Mouse (Mus musculus) lung, adult 2 months (tissue): ENCODE results near the gene Plet1.

Experiments used
- CTCF ChIP-seq: fragments of 200-500 bp; IDR thresholded peaks from 2 replicates; pipeline ENCODE4 v1.5.1; 2011; ENCODE audit warnings: mild to moderate bottlenecking, low read length, control low read depth; ENCODE audit not compliant: insufficient read depth
- POLR2A ChIP-seq: fragments of 200-500 bp; IDR thresholded peaks from 2 replicates; pipeline ENCODE4 v1.6.1; 2011; ENCODE audit warnings: low read depth, mild to moderate bottlenecking, control low read depth, low read length, borderline replicate concordance; ENCODE audit errors: extremely low read depth

DNA sequence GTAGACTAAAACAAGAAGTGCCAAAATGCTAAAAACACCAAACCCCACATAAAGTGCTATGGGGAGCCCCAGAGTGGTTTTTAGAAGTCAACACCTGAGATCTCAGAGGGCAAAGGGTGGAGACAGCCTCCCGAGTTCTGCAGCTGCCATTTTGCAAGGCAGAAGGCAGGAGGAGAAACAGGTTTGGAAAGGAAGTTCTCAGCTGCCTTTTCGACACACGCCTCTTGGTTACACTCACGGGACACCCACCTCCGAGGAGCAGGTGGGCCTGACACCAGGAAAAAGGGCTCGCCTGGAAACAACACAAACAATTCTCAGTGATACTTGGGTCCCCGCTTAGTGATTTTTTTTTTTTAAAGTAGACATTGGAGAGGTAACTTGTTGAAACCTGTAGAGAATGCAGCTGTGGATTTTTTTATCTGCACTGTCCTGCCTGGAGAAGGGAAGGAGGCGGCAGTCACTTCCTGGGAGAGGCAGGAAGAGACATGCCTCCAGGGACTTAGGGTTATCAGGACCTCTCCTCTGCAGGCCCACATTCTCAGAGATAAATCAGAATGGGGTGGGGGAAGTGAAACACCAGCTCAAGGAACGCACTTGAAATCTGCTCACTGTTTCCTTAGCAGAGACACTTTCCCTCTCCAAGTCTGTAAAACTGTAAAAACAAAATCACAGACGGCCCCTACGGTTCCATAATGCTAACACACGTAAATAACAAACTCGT is 23.0 kb upstream of the Plet1 start:
- TF ChIP-seq CTCF (no peak), POLR2A (no peak)
